Mouse (Mus musculus) kidney, embryonic 15.5 days (tissue): ENCODE data around the gene Lin28b. TPM values are rescaled to one million over a fixed set of nuclear protein-coding genes. Genes with fewer than 3 reads are reported as not detected.

Experiments used
- ATAC-seq: fragments of 200-750 bp; cut with Nextera tagmentation; replicated peaks from 2 replicates; pipeline ENCODE4 v1.8.0; 2017; ENCODE audit warnings: moderate TSS enrichment; ENCODE audit not compliant: low FRiP score
- H3K27ac ChIP-seq: fragments of 300-500 bp; sonication (generic); 2 replicates; pipeline ENCODE4 v1.5.1; 2015; ENCODE audit warnings: mild to moderate bottlenecking, inconsistent platforms
- H3K27me3 ChIP-seq: fragments of 300-500 bp; sonication (generic); 2 replicates; pipeline ENCODE4 v1.6.1; 2015; ENCODE audit warnings: inconsistent platforms
- H3K36me3 ChIP-seq: fragments of 300-500 bp; sonication (generic); 2 replicates; pipeline ENCODE4 v1.6.1; 2015; ENCODE audit warnings: inconsistent platforms
- H3K4me1 ChIP-seq: fragments of 300-500 bp; sonication (generic); 2 replicates; pipeline ENCODE4 v1.6.1; 2015; ENCODE audit warnings: inconsistent platforms
- H3K4me2 ChIP-seq: fragments of 300-500 bp; sonication (generic); 2 replicates; pipeline ENCODE4 v1.6.1; 2015; ENCODE audit warnings: moderate library complexity, mild to moderate bottlenecking, inconsistent platforms
- H3K4me3 ChIP-seq: fragments of 300-500 bp; sonication (generic); replicated peaks from 2 replicates; pipeline ENCODE4 v1.5.1; 2015; ENCODE audit warnings: mild to moderate bottlenecking, inconsistent platforms
- H3K9ac ChIP-seq: fragments of 300-500 bp; sonication (generic); 2 replicates; pipeline ENCODE4 v1.6.1; 2015; ENCODE audit warnings: mild to moderate bottlenecking, inconsistent platforms
- H3K9me3 ChIP-seq: fragments of 300-500 bp; sonication (generic); replicated peaks from 2 replicates; pipeline ENCODE4 v1.6.1; 2016; ENCODE audit warnings: inconsistent platforms
- WGBS: fragments of 180-500 bp; shearing (Covaris S2); methylation state at CpG from one replicate; pipeline ENCODE4 v1.1.7; 2015; ENCODE audit warnings: mixed read lengths; 5-methylcytosine and 5-hydroxymethylcytosine counted together
- polyA plus RNA-seq: library from polyadenylated mRNA; unstranded; fragments of >200 nt; fragmentation: Nextera tagmentation; extraction: Ambion mirVana; gene quantifications from 2 replicates; pipeline ENCODE4 v1.2.1, GENCODE M21; 2015

Lin28b gene
- polyA plus RNA-seq: 1.6 TPM in 2 replicates

DNA sequence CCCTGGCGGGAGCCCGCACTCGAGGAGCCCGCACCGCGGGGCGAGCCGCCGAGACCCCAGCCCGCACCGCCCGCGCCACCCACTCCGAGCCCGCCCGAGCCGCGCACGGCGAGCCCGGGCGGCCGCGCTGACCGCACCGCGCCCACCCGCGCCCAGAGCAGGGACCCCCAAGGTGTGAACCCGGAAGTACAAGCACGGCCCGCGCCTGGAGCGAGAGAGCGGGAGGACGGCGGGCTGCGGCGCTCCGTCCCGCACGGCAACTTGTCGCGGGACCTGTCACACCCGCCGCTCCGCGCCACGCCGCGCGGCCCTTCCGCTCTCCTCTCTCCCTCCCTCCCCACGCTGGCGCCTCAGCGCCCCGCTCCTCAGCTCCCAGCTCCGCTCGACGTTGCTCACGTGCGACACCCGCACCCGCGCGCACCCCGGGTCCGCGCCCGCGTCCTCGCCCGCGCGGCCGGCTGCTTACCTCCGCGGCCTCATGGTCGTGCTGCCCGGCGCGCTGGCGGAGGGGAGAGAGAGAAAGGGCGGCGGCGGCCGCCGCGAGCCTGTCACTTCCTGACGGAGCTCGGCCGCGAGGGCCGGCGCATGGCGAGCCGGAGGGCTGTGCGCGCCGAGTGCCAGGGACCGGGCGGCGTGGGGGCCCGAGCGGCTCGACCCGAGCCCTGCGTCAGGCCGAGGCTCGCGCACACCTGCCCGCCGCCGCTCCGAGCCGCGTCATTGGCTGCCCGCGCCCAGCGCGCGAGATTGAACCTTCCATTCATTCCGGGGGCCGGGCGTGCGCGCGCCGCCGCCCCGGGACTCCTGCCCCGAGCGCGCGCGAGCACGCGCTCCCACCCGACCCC, at the start of gene Lin28b:
TSS of gene Lin28b (minus strand) at position 635 of the 842 bp plus-strand sequence.
- Histone ChIP-seq H3K27ac (no peak within 1 kb of the TSS), H3K4me3 (peak within 1 kb of the TSS; percentile 69), H3K36me3 (no peaks in the 10 kb centered on the region), H3K27me3 (peaks cover 40% of the 10 kb centered on the region), H3K4me1 (peaks cover 15% of the 10 kb centered on the region), H3K4me2 (peak within 1 kb of the TSS; percentile 100), H3K9ac (peak within 1 kb of the TSS; percentile 45), H3K9me3 (no peaks in the 10 kb centered on the region)
- WGBS: under 1% methylated on average over 96 of the region's 139 CpGs
- peak; percentile 91 for ATAC-seq

DNA sequence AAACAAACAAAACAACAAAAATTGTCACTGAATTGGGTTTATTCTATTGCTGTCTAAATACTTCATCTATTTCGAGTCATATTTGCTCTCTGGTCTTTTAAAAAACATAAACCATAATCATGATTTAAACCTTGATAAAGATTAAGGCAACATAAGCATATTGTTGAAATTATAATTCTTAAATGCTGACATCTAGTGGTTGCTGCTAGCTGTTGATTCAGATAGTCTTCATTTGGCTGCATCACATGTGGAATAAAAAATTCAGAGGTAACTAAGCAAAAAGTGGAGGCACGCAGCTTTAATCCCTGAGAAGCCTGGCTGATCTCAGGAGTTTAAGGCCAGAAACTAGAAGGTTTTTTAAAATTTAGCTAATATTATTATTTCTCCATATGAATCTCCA, 25.6 kb upstream of the Lin28b start:
- H3K9me3 ChIP-seq: no peaks in the 10 kb centered on the region
- WGBS: 67% methylated on average over 2 of the region's 2 CpGs
- no peaks in the 10 kb centered on the region for H3K27me3 ChIP-seq
- H3K4me1 ChIP-seq: no peaks in the 10 kb centered on the region
- no peak overlapping the region for H3K4me3 ChIP-seq
- H3K27ac ChIP-seq: no peak overlapping the region
- no peak overlapping the region for H3K4me2 ChIP-seq
- no peak for ATAC-seq
- H3K9ac ChIP-seq: no peak overlapping the region
- no peaks in the 10 kb centered on the region for H3K36me3 ChIP-seq

DNA sequence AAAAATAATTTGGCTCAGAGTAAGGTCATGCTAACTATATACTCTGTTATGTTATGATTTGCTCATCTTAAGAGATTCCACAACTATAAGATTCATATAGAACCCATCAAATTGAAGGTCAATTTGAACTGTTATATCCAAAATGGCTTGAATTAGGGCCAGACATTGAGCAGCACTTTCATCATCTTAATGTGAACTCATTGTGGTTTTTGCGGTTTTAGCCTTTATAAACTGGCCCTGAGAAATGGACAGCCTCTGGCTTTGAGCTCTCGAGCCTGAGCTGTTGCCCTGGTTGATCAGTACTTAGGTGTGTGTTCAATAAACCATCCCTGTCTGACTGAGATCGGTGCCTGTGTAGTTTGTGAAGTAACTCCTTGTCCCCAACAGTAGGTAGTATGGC, 24.5 kb upstream of the Lin28b start:
- WGBS: 90% methylated on average over 3 of the region's 3 CpGs
- Histone ChIP-seq H3K9ac (no peak overlapping the region), H3K9me3 (no peaks in the 10 kb centered on the region), H3K4me2 (no peak overlapping the region), H3K4me3 (no peak overlapping the region), H3K27me3 (no peaks in the 10 kb centered on the region), H3K4me1 (no peaks in the 10 kb centered on the region), H3K36me3 (no peaks in the 10 kb centered on the region), H3K27ac (no peak overlapping the region)
- no peak for ATAC-seq

DNA sequence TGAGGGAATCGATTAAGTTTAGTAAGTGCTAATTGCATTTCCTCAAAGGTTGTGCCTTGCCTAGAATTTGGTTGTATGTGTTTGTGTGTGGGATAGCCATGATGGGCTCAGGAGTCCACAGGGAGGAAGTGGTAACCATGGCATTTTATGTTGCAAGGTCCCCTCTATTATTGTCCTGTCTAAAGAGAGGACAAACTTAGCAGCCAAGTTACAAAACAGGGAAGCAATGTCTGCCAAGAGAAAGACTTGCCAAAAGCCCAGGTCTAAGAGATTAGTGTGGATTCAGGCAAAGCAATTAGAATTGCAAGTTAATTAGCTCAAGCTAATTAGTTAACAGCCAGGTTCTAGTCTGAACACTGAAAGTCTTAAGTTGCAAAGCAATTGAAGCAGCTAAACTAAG, 14.1 kb upstream of the Lin28b start:
- H3K36me3 ChIP-seq: no peaks in the 10 kb centered on the region
- H3K9me3 ChIP-seq: no peaks in the 10 kb centered on the region
- ATAC-seq: no peak
- 96% methylated on average over 1 of the region's 1 CpGs for WGBS
- H3K27me3 ChIP-seq: no peaks in the 10 kb centered on the region
- H3K27ac ChIP-seq: no peak overlapping the region
- H3K4me1 ChIP-seq: no peaks in the 10 kb centered on the region
- H3K4me2 ChIP-seq: no peak overlapping the region
- no peak overlapping the region for H3K4me3 ChIP-seq
- H3K9ac ChIP-seq: no peak overlapping the region

DNA sequence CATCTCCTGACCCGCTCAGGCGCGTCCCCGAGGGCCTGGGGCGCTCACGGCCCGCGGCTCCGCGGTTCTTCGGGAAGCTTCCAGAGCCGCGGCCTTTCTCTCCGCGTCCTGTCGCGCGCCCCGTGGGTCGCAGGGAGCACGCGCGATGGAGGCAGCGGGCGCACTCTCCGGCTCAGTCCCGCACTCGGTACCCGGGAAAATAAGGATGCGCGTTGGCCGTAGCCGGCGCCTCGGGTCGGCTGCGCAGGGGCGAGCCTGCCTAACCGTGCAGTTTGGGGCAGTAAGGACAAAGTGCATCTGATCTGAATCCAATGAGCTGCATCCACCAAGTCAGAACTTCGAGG, 380 bp upstream of the Lin28b start:
- Histone ChIP-seq H3K4me1 (peaks cover 15% of the 10 kb centered on the region), H3K9me3 (no peaks in the 10 kb centered on the region), H3K36me3 (no peaks in the 10 kb centered on the region), H3K4me3 (peak overlapping the region; percentile 69), H3K4me2 (peak overlapping the region; percentile 100), H3K9ac (no peak overlapping the region), H3K27ac (no peak overlapping the region), H3K27me3 (peaks cover 42% of the 10 kb centered on the region)
- 0% methylated on average over 31 of the region's 40 CpGs for WGBS
- ATAC-seq: peak; percentile 50; the same call in 1 of the 2 replicates

DNA sequence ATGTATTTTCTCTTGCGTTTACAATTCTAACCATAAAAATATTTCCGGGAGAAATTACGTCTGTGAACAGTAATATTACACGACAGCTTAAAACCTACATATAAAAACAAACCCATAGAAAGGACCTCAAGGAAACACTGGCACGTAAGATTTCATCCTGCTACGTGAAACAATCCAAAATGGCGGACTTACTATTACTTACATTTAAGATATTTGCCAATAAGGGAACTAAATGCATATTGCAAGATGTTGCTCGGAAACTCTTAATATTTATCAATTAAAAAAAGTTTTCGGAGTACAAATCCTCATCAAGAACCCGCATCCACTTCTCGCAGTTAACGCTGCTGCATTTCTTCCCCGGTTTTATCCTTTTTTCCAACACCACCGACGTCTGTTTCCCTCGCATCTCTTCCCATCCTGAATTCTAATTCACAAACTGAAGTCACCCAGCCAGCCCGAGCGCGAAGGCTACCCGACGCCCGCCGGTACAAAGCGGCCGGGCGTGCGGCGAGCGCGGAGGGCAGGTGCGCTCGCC, 902 bp downstream of the Lin28b start:
- Histone ChIP-seq H3K4me3 (peak overlapping the region; percentile 69), H3K27me3 (peaks cover 40% of the 10 kb centered on the region), H3K4me2 (peak overlapping the region; percentile 100), H3K9ac (no peak overlapping the region), H3K36me3 (no peaks in the 10 kb centered on the region), H3K4me1 (peaks cover 15% of the 10 kb centered on the region), H3K27ac (no peak overlapping the region), H3K9me3 (no peaks in the 10 kb centered on the region)
- 1% methylated on average over 32 of the region's 32 CpGs for WGBS
- ATAC-seq: no peak; the same call in 1 of the 2 replicates

DNA sequence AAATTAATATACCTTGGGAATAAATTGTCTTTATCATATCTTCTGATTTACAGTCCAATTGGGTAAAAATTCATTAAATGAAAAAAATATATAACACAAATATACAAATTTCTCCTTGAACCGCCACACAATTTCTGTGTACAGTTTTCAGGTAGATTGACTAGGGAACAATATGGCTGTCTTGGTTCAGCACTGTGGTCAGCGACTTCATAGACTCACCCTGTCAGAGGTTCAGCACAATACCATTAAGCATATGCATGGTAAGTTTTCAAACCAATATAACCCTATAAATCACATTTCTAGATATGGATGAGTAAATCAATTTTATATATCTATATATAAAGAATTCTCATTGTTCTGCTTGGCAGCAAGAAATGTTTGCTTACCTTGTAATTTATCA, 3.0 kb downstream of the Lin28b start:
- Histone ChIP-seq H3K27ac (no peak overlapping the region), H3K9me3 (no peaks in the 10 kb centered on the region), H3K36me3 (no peaks in the 10 kb centered on the region), H3K4me1 (peaks cover 15% of the 10 kb centered on the region), H3K4me2 (no peak overlapping the region), H3K4me3 (no peak overlapping the region), H3K27me3 (peaks cover 35% of the 10 kb centered on the region), H3K9ac (no peak overlapping the region)
- WGBS: 67% methylated on average over 2 of the region's 2 CpGs
- no peak for ATAC-seq

DNA sequence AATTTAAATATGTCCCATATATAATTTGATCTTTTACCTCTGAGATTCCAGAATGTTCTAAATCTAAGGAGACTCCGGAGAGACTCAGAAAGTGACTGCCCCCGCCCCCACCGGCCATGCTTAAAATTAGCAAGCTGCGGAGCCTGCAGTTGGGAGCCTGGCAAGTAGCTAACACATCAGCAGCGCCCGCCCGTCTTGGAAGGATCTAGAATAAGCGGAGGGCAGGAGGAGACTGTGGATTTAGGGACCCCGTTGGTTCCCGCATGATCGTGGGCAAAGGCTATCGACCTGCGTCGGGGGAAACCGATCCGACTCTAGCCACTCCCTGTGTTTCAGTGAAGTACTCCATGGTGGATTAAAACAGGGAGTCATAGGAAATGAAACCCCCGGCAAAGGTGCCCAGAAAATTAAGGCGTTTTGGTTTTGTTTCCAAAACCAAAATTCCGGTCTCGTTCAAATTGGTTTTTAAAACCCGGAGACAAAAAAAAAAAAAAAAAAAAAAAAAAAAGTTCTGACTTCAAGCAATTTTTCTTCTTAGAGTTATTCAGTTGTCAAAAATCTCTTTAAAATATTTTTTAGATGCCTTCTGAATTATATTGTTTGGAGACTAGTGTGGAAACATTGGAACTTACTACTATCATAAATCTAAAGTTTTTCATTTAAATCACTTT, 12.4 kb downstream of the Lin28b start:
- H3K4me1 ChIP-seq: peaks cover 12% of the 10 kb centered on the region
- H3K9ac ChIP-seq: no peak overlapping the region
- no peaks in the 10 kb centered on the region for H3K9me3 ChIP-seq
- no peak overlapping the region for H3K27ac ChIP-seq
- WGBS: 2% methylated on average over 21 of the region's 21 CpGs
- H3K36me3 ChIP-seq: no peaks in the 10 kb centered on the region
- no peak for ATAC-seq
- H3K4me2 ChIP-seq: peak overlapping the region; percentile 52
- peaks cover 44% of the 10 kb centered on the region for H3K27me3 ChIP-seq
- H3K4me3 ChIP-seq: peak overlapping the region; percentile 29

DNA sequence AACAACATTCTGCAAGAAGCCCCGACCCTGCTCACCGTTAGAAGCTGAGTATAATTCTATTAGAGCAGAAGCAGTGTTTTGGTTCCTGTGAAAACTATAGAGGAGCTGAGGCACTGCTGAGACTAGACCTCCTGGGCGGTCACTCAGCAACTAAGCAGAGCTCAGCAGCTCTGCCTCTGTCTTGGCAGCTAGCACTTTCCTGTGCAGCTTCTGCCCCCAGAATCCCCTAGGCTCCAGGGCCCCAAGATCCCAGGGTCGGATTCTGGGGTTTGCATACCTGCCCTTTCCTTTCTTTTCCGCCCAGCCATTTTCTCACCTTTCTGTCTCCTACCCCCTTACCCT, 13.1 kb downstream of the Lin28b start:
- Histone ChIP-seq H3K4me3 (no peak overlapping the region), H3K27ac (no peak overlapping the region), H3K27me3 (peaks cover 43% of the 10 kb centered on the region), H3K36me3 (no peaks in the 10 kb centered on the region), H3K4me2 (no peak overlapping the region), H3K4me1 (peaks cover 14% of the 10 kb centered on the region), H3K9me3 (no peaks in the 10 kb centered on the region), H3K9ac (no peak overlapping the region)
- no peak for ATAC-seq
- WGBS: 2% methylated on average over 5 of the region's 5 CpGs

DNA sequence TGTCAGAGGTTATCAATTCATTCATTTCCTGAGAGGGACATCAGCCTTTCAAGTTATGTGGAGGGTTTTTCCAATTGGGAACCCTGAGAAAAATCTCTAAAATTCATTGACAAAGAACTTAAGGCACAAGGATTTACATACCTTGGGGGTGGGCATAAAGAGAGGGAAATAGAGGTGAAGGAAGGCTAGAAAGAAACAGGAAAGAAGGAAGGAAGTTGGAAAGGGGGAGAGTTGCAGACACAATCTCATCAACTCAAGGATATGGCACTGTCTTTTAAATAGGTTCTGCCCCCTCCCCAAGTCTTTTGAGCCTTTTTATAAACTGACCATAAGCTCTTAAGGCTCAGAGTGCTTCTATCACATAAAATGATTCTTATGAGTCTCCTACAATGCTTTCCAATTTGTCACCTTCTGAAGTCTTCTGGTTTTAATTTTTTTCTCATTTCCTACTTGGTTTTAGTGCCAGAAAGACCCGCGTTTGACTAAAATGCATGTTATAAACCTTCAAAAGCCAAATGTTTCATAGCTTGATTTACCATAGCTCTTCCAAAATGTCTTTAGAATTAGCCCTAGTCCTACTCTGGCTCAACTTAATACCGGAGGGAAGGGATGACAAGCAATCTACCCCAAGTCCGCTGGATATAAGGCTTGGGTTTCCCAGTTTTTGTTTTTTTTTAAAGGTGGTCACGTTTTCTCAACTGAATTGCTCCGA, 13.6 kb downstream of the Lin28b start:
- 9% methylated on average over 6 of the region's 6 CpGs for WGBS
- no peak for ATAC-seq
- H3K9me3 ChIP-seq: no peaks in the 10 kb centered on the region
- H3K4me2 ChIP-seq: no peak overlapping the region
- H3K27ac ChIP-seq: no peak overlapping the region
- H3K4me1 ChIP-seq: peaks cover 18% of the 10 kb centered on the region
- no peak overlapping the region for H3K4me3 ChIP-seq
- H3K9ac ChIP-seq: no peak overlapping the region
- peaks cover 41% of the 10 kb centered on the region for H3K27me3 ChIP-seq
- no peaks in the 10 kb centered on the region for H3K36me3 ChIP-seq

DNA sequence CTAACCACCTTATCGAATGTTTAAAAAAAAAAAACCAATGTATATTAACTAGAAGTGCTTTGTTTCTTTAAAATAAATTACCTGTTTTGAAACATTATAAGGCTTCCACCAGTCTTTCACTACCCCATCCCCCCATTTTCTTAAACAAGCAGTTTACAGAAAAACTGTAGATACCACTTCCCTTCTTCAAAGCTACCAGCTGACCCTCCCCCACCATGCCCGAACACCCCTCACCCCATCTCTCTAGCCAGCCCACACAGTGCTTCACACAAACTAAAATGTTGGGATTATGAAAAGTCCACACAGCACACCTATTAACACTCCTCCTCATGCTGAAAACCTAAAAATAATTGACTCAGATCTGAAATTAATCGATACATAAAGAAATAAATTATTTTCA, 14.9 kb downstream of the Lin28b start:
- no peaks in the 10 kb centered on the region for H3K9me3 ChIP-seq
- H3K4me3 ChIP-seq: no peak overlapping the region
- H3K9ac ChIP-seq: no peak overlapping the region
- peaks cover 40% of the 10 kb centered on the region for H3K27me3 ChIP-seq
- H3K4me2 ChIP-seq: 0 out of 2 replicates have a peak overlapping the region, but pooled peaks have one; percentile 17
- H3K27ac ChIP-seq: no peak overlapping the region
- no peak for ATAC-seq
- H3K4me1 ChIP-seq: peaks cover 18% of the 10 kb centered on the region
- 26% methylated on average over 3 of the region's 3 CpGs for WGBS
- H3K36me3 ChIP-seq: no peaks in the 10 kb centered on the region
